Mouse (Mus musculus) gastrocnemius, postnatal 36 days (tissue): Measurements from ENCODE around the gene Hpdl. TPM values are rescaled to one million over a fixed set of nuclear protein-coding genes. Genes with fewer than 3 reads are reported as not detected.
A peak's percentile ranks its signal among the peaks of the same experiment; 100 is the strongest.

Source experiments
- DNase-seq, 2 experiments: peaks; one replicate each; pipeline ENCODE4 v3.0.0; 2022
- intact Hi-C: fragments of 180-260 bp; cut with DNase I; formaldehyde crosslinking; loops from one replicate; pipeline ENCODE4 v1.15.1; 2025
- total RNA-seq, 2 experiments: library from RNA; stranded (reverse); gene quantifications; 2 replicates each; pipeline ENCODE4 v1.2.3; 2021

Hpdl gene
- total RNA-seq, 2 experiments from 2014 or later = 1.5 to 2.9 TPM

DNA sequence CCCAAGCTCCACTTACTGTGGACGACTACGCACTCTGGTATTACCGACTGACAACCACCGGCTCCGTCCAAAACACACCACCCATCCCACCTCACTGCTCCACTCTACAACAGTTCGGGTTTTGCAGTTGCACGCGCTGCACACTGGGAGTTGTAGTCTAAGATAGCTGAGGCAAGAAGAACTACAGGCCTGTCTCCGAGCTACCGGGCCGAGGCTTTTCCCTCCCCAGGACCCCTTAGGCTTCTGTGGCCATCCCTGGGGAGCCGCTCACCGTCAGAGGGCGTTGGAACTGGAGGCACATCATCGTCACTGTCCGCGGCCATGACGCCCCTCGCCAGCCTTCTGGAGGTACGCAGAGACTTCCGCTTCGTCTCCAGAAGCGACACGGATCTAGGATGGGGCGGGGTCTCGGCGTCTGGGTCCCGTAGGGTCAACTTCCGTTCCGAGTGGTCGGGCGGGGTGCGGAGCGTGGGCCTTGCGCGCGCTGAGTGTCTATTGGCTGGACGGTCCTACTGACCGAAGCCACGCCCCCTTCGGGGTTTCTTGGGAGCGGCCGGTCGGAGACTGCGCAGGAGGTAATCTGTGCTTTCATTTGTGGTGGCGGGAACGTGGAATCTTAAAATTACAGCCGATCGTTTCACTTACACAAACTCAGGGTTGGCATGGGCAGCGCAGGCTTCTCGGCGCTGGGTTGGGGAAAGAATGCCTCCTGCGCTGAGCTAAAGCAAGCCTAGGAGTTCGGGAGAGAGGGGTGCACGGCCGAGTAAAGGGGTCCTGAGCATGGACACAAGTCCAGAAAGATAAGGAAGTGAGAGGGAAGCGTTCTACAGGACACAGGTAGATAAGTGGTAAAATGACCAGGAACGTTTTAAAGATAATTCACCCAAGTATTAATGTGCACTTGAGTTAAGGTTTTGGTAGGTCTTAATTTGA, 14.0 kb downstream of the Hpdl start, which contains the start of the genes Toe1 and Mutyh:
Gene Toe1, minus strand, starts transcription at position 444 of the 933 bp plus-strand sequence.
Gene Mutyh, plus strand, starts transcription at position 527 of the 933 bp plus-strand sequence.
- intact Hi-C loops = no loop called here
- DNase-seq = peak; percentile 84 to 93

DNA sequence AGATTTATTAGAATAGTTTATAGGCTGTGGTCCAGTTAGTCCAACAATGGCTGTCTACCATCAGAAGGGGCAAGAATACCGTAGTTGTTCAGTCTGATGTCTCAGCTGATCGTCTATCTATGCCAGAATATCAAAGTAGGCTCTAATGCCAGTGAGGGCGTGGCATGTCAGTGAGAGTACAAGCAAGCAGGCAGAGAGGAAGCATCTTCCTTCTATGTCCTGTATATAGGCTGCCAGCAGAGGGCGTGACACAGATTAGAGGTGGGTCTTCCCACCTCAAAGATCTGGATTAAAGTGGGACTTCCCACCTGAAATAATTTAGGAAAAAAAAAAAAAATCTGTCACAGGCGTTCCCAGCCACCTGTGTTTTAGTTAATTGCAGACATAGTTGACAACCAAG, 21.6 kb downstream of the Hpdl start:
- intact Hi-C loops = no loop called here
- no peak for DNase-seq

DNA sequence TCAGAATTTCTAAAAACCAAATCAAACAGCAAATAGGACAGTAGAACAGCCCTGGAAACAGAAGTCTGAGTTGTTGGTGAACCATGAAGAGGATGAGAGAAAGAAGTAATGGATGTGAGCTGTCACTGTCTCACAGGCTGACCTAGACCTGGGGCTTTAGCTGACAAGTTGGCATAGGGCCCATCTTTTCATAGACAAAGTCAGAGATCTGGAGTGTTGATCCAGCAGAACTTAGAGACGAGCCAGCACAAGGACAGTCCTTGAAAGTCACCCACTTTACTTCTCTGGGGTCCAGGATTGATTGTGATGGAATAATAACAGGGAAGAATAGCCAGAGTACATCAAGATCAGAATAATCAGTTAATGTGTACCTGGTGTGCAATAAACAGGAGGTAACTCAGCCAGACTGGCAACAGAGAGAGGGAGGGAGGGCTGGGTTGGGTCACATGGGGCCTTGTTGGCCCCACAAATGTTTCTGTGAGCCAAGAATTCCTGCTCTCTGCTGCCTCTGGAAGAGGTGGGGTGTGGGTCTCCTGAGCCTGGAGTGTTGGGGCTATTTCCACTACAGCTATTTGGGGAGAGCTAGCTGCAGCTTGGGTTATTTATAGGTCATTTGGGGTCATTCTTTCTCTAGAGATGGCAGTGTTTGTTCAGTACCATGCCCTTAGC, 24.9 kb downstream of the Hpdl start:
- no peak for DNase-seq

DNA sequence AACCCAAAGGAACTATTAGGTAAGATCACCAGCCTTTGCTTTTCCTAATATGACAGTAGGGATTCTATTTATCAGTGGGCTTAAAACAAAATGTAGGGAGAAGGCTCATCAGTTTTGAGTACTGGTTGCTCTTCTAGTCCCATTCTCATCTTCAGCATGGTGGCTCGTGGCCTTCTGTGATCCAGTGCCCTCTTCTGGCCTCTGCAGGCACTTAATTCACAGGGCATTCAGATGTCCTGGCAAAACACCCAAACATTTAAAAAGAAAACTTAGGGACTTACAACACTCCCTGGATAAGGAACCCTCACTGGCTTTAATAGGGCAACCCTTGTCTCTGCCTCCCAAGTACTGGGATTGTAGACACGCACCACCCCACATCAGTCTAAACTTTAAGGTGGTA, 27.2 kb downstream of the Hpdl start:
- intact Hi-C loops = no loop called here
- no peak for DNase-seq

More for the DNA sequence above, 24.9 kb downstream of the Hpdl start:
- intact Hi-C loops = no loop called here

DNA sequence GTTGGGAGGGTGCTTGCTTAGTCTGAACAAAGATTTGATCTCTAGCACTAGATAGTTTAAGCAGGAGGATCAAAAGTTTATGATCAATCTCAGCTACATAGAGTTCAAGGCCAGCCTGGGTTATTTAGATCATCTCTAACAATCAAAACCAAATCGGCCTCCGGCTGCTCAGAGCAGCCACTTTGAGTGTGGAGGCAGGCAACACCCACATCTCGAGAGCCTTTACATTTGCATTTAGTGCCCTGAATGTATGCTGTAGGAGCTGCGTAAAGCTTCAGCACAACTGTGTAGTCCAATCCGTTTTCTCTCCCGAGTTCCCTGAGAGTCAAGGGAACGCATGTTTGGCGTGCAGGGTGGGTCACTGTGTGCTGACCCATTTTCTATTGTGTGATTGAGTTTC, 29.1 kb downstream of the Hpdl start:
- intact Hi-C loops = no loop called here
- DNase-seq = no peak

DNA sequence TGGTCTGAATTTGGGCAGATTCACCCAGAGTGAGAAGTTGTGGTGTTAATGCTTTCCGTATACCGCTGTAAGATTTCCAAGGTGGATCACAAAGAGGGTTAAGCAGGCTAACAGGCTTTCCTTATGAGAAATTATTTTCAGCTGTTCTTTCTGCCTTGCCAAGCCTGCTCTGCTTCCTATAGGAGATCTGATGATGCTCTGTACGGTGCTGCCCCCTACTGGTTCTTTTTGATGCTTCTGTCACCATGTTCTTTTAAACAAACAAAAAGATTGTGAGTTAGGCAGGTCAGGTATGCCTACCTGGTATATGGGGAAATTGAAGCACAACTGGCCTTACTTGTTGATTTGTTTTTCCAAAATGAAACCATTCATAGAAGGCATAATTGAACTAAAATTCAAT, 32.6 kb downstream of the Hpdl start:
- intact Hi-C loops = loop anchor here (2.0 kb wide), 1 partner anchor 68 kb away; the partner anchor contains the start of gene Tesk2
- peak in 1 of 2 experiments; percentile 64 for DNase-seq

DNA sequence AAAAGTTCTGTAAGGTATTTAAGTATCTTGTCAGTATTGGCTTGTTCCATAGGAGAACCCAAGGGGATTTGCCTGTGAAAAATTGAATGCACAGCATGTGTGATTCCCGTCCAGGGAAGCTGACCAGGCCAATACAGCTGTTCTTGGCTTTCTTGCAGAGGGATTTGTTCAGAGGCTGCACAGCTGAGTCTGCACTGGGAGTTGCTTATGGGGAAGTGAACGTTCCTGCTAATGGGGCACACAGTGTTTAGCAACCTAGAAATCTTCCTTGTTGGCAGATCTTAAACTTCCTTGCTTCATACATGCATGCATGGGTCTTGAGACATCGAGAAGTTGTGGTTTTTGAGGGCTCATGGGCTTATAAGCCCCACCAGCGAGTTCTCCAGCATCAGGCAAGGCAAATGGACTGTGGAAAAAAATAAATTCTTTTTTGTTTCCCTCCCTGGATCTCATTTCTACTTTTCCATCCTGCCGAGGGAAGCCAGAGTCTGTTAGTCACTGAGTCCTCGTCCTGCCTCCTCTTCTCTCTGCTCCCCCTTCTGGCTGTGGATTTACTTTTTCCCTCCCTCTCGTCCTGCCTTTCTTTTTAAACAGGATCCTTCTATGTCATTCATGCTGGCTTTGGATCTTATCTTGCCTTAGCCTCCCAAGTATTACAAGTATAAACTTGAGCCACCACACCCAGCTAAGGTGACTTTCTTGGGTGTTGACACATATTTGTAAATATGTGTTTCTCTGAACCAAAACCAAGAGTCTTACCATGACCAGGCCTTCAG, 33.3 kb downstream of the Hpdl start:
- DNase-seq = no peak
- intact Hi-C loops = loop anchor here (2.0 kb wide), 1 partner anchor 67 kb away; the partner anchor contains the start of gene Tesk2

DNA sequence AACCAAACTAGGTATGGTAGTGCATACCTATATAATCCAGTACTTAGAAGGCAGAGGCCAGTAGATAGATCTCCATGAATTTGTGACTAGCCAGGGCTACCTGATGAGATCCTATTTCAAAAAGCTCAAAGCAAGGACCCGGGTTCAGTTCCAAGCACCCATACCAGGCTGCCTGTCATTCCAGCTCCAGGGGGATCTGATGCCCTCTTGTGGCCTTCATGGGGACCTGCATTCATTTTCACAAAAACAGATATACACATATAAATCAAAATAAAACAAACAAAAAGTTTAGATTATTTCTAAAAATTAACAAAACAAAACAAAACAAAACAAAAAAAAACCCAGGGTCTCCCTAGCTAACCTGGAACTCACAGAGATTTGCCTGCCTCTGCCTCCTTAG, 34.9 kb downstream of the Hpdl start:
- intact Hi-C loops = no loop called here

DNA sequence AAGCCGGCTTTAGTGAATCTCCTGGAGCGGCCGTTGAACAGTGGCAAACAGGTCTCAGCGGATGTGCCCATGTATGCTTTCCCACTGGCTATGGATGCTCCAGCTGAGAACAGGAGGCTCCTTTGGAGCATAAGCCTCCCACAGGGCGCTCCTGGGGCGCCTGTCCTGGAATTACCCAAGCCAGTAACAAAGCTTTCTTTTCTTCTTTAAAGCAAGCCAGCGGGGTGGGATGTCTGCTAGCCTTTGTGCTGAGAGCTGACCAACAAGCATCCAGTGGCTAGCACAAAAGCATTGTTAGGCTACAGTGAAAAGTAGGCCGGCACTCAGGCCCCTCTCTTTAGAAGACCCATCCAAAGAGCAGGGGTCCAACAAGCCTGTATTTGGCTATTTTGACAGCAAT, 39.3 kb downstream of the Hpdl start:
- intact Hi-C loops = no loop called here
- no peak for DNase-seq

More for the DNA sequence above, 34.9 kb downstream of the Hpdl start:
- no peak for DNase-seq

DNA sequence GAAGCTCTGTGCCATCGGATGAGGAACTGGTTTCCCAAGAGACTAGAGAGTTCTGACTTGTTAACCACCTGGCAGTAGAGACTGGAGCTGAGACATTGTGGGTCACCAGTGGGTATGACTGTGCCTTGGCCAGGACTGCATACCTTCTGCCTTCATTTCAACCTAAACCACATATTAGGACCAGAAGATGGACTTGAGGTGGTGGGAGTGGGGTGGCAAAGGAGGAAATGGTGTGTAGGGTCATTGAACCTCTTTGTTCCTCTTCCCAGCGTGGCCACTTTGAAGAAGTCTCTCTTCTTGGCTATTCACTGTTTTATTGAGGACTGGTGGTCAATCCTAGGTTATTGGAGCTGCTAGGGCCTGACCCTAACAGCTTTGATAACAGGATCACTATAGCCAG, 40.1 kb downstream of the Hpdl start:
- intact Hi-C loops = no loop called here
- DNase-seq = no peak

DNA sequence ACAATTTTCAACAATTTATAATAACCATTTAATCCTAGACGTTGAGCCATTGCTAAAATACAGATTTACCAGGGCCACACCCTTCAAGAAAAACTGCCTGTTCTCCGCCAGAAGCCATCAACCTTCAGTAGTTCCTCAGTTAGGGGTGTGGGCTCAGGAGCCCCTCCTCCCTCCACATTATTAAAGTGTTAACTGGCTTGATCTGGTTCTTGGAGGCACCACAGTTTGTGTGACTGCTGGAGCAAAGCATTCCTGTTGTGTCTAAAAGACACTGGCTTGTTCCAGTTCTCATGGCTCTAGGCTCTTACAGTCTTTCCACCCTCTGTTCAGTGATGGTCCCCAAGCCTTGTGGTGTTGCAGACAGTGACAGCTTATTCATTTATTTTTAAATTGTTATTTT, 41.0 kb downstream of the Hpdl start:
- intact Hi-C loops = no loop called here
- no peak for DNase-seq

DNA sequence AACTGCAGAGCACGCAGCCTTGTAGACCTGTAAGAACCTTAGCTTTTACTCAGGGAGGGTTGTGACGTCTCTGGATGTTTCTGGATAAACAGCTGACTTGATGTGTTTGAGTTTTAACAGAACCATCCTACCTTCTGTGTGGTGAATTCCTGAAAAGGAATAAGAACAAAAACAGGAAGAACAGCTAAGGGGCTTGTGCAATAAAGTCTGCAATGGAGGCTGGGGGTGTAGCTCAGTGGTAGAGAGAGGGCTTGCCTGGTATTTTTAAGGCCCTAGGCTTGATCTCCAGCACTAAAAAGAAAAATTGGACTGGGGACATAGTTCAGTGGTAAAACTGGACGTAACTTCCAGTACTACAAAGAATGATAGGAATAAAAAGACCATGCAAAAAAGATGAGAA, 44.4 kb downstream of the Hpdl start:
- no peak for DNase-seq
- intact Hi-C loops = no loop called here

DNA sequence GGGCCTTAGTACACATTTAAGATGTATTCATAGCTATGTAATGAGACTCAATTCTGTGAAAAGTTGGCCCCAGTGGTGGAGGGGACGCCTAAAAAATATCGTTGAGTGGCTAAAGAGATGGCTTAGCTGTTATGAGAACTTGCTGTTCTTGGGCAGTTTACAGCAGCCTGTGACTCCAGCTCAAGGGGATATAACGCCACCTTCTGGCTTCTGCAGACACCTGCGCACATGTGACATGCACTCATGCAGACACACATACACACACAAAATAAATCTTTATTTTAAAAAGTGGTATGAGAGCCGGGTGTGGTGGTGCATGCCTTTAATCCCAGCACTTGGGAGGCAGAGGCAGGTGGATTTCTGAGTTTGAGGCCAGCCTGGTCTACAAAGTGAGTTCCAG, 45.1 kb downstream of the Hpdl start:
- DNase-seq = no peak
- intact Hi-C loops = no loop called here

Other genes starting within 250 kb of the Hpdl start
- gene Ccdc17, start 225.1 kb downstream of the Hpdl start, total RNA-seq = 1 to 10 TPM; 1.6 to 2.2 TPM
- 10 to 100 TPM in 1 of 2 experiments, 1 to 10 TPM in 1; 9.8 to 12.4 TPM for gene Nasp, start 193.8 kb downstream of the Hpdl start, total RNA-seq
- gene Akr1a1, start 170.0 kb downstream of the Hpdl start, total RNA-seq = 100 to 1,000 TPM; 169 to 180 TPM
- 100 to 1,000 TPM; 190 to 226 TPM for gene Prdx1, start 136.2 kb downstream of the Hpdl start, total RNA-seq
- gene Mmachc, start 113.3 kb downstream of the Hpdl start, total RNA-seq = 10 to 100 TPM; 30.3 to 32.5 TPM
- gene Ccdc163, start 113.2 kb downstream of the Hpdl start, total RNA-seq = 1 to 10 TPM; 2.0 to 2.2 TPM
- gene Tesk2, start 100.8 kb downstream of the Hpdl start, total RNA-seq = 1 to 10 TPM; 1.7 to 2.0 TPM
- 1 to 10 TPM; 4.4 TPM for gene Toe1, start 14.1 kb downstream of the Hpdl start, total RNA-seq
- 1 to 10 TPM; 1.1 to 1.2 TPM for gene Mutyh, start 14.0 kb downstream of the Hpdl start, total RNA-seq
- under 1 TPM; 0.05 to 0.08 TPM for gene Zswim5, start 55.7 kb upstream of the Hpdl start, total RNA-seq
- gene Urod, start 172.7 kb upstream of the Hpdl start, total RNA-seq = 10 to 100 TPM; 55.9 to 60.1 TPM
- gene Hectd3, start 173.6 kb upstream of the Hpdl start, total RNA-seq = 10 to 100 TPM; 13.0 TPM
- gene Eif2b3, start 197.7 kb upstream of the Hpdl start, total RNA-seq = 10 to 100 TPM; 18.0 to 18.9 TPM